Mouse (Mus musculus) midbrain, embryonic 14.5 days (tissue): Measurements from ENCODE around the gene Opn1sw. TPM values are rescaled to one million over a fixed set of nuclear protein-coding genes. Genes with fewer than 3 reads are reported as not detected.
"Not testable (repeated sequence)": the region's sequence is repeated elsewhere in the genome, so short reads cannot be mapped to it uniquely, and the experiment has no call there.

Experiments used
- ATAC-seq: fragments of 200-750 bp; cut with Nextera tagmentation; 2 replicates; pipeline ENCODE4 v1.8.0; 2017; ENCODE audit warnings: moderate number of reproducible peaks, moderate library complexity; ENCODE audit not compliant: low FRiP score, low TSS enrichment
- DNase-seq: peaks from one replicate; pipeline ENCODE4 v3.0.0-alpha.2; 2015
- H3K27ac ChIP-seq: fragments of 300-500 bp; sonication (generic); replicated peaks from 2 replicates; pipeline ENCODE4 v1.5.1; 2014; ENCODE audit warnings: mild to moderate bottlenecking, low read depth, low read length, moderate library complexity
- H3K27me3 ChIP-seq: fragments of 300-500 bp; sonication (generic); 2 replicates; pipeline ENCODE4 v1.6.1; 2014; ENCODE audit warnings: low read length, control low read depth, mixed read lengths; ENCODE audit not compliant: control insufficient read depth, insufficient read depth
- H3K36me3 ChIP-seq: fragments of 300-500 bp; sonication (generic); 2 replicates; pipeline ENCODE4 v1.6.1; 2014; ENCODE audit warnings: low read length, control low read depth; ENCODE audit not compliant: control insufficient read depth, insufficient read depth
- H3K4me1 ChIP-seq: fragments of 300-500 bp; sonication (generic); 2 replicates; pipeline ENCODE4 v1.6.1; 2014; ENCODE audit warnings: mild to moderate bottlenecking, antibody characterized with exemption, low read length, control low read depth; ENCODE audit not compliant: control insufficient read depth, insufficient read depth
- H3K4me2 ChIP-seq: fragments of 300-500 bp; sonication (generic); 2 replicates; pipeline ENCODE4 v1.6.1; 2014; ENCODE audit warnings: mild to moderate bottlenecking, low read length, moderate library complexity
- H3K4me3 ChIP-seq: fragments of 300-500 bp; sonication (generic); replicated peaks from 2 replicates; pipeline ENCODE4 v1.5.1; 2014; ENCODE audit warnings: low read depth, low read length
- H3K9ac ChIP-seq: fragments of 300-500 bp; sonication (generic); replicated peaks from 2 replicates; pipeline ENCODE4 v1.6.1; 2014; ENCODE audit warnings: mild to moderate bottlenecking, low read length, moderate library complexity
- H3K9me3 ChIP-seq: fragments of 300-500 bp; sonication (generic); 2 replicates; pipeline ENCODE4 v1.6.1; 2016; ENCODE audit warnings: low read length, control low read depth, mixed read lengths; ENCODE audit not compliant: control insufficient read depth
- WGBS: fragments of 180-500 bp; shearing (Covaris S2); extraction: QIAGEN DNeasy Blood & Tissue Kit; methylation state at CpG from one replicate; pipeline ENCODE4 v1.1.7; 2014; 5-methylcytosine and 5-hydroxymethylcytosine counted together
- polyA plus RNA-seq: library from polyadenylated mRNA; unstranded; fragments of >200 nt; fragmentation: Nextera tagmentation; extraction: Ambion mirVana; gene quantifications from 2 replicates; pipeline ENCODE4 v1.2.1, GENCODE M21; 2014

The Opn1sw gene
- polyA plus RNA-seq, 1 experiment from 2014 or later: 0.36 TPM

- H3K27me3 ChIP-seq, H3K9me3 ChIP-seq, H3K36me3 ChIP-seq, H3K4me2 ChIP-seq, DNase-seq, H3K9ac ChIP-seq, H3K4me3 ChIP-seq, H3K4me1 ChIP-seq, H3K27ac ChIP-seq, ATAC-seq: not testable (repeated sequence)
- 78% methylated on average over 1 of the region's 1 CpGs for WGBS
Measured at GRCm38 (mm10) chr6:29390500-29390899, 2.2 kb upstream of the Opn1sw start.

GRCm38 (mm10) chr6:29389425-29389824 is 1.2 kb upstream of the Opn1sw start:
- WGBS: 60% methylated on average over 9 of the region's 9 CpGs
- Histone ChIP-seq H3K4me1 (no peaks in the 10 kb centered on the region), H3K9ac (no peak overlapping the region), H3K27ac (no peak overlapping the region), H3K9me3 (no peaks in the 10 kb centered on the region), H3K4me3 (no peak overlapping the region), H3K27me3 (no peaks in the 10 kb centered on the region), H3K4me2 (no peak overlapping the region), H3K36me3 (no peaks in the 10 kb centered on the region)
- DNase-seq: no peak
- no peak for ATAC-seq

GRCm38 (mm10) chr6:29388606-29389080 is 375 bp upstream of the Opn1sw start:
- no peaks in the 10 kb centered on the region for H3K9me3 ChIP-seq
- 14% methylated on average over 11 of the region's 11 CpGs for WGBS
- no peaks in the 10 kb centered on the region for H3K4me1 ChIP-seq
- no peak overlapping the region for H3K4me2 ChIP-seq
- peak; percentile 60; the same call in 1 of the 2 replicates for ATAC-seq
- no peaks in the 10 kb centered on the region for H3K36me3 ChIP-seq
- H3K4me3 ChIP-seq: no peak overlapping the region
- no peak overlapping the region for H3K9ac ChIP-seq
- H3K27ac ChIP-seq: no peak overlapping the region
- no peaks in the 10 kb centered on the region for H3K27me3 ChIP-seq
- DNase-seq: peak; percentile 70

- ATAC-seq (no peak), DNase-seq (no peak)
- Histone ChIP-seq H3K27me3 (no peaks in the 10 kb centered on the region), H3K4me1 (no peaks in the 10 kb centered on the region), H3K4me2 (no peak overlapping the region), H3K9me3 (no peaks in the 10 kb centered on the region), H3K4me3 (no peak overlapping the region), H3K27ac (no peak overlapping the region), H3K36me3 (peaks cover 6% of the 10 kb centered on the region; the same call in 1 of the 2 replicates), H3K9ac (no peak overlapping the region)
- 31% methylated on average over 2 of the region's 2 CpGs for WGBS
Measured at GRCm38 (mm10) chr6:29382442-29382841, 5.8 kb downstream of the Opn1sw start.

- ATAC-seq (no peak), DNase-seq (no peak)
- no peak overlapping the region for H3K9ac ChIP-seq
- no peak overlapping the region for H3K27ac ChIP-seq
- H3K9me3 ChIP-seq: no peaks in the 10 kb centered on the region
- H3K27me3 ChIP-seq: no peaks in the 10 kb centered on the region
- WGBS: 98% methylated on average over 6 of the region's 6 CpGs
- H3K4me3 ChIP-seq: no peak overlapping the region
- no peak overlapping the region for H3K4me2 ChIP-seq
- H3K4me1 ChIP-seq: no peaks in the 10 kb centered on the region
- H3K36me3 ChIP-seq: peaks cover 31% of the 10 kb centered on the region
Measured at GRCm38 (mm10) chr6:29379954-29380353, 8.3 kb downstream of the Opn1sw start.

GRCm38 (mm10) chr6:29378678-29379077 is 9.6 kb downstream of the Opn1sw start:
- Histone ChIP-seq H3K36me3 (peaks cover 43% of the 10 kb centered on the region), H3K27me3 (no peaks in the 10 kb centered on the region), H3K4me1 (no peaks in the 10 kb centered on the region), H3K9me3 (no peaks in the 10 kb centered on the region), H3K27ac (no peak overlapping the region), H3K4me3 (no peak overlapping the region), H3K4me2 (no peak overlapping the region), H3K9ac (no peak overlapping the region)
- ATAC-seq (no peak), DNase-seq (no peak)
- 95% methylated on average over 10 of the region's 10 CpGs for WGBS

GRCm38 (mm10) chr6:29377386-29377785 is 10.9 kb downstream of the Opn1sw start:
- ATAC-seq (no peak), DNase-seq (no peak)
- Histone ChIP-seq H3K4me2 (no peak overlapping the region), H3K9me3 (no peaks in the 10 kb centered on the region), H3K4me1 (no peaks in the 10 kb centered on the region), H3K27ac (no peak overlapping the region), H3K9ac (no peak overlapping the region), H3K27me3 (no peaks in the 10 kb centered on the region), H3K4me3 (no peak overlapping the region), H3K36me3 (peaks cover 55% of the 10 kb centered on the region)
- 94% methylated on average over 4 of the region's 4 CpGs for WGBS

GRCm38 (mm10) chr6:29365277-29365676 is 23.0 kb downstream of the Opn1sw start:
- H3K4me1 ChIP-seq: no peaks in the 10 kb centered on the region
- no peak overlapping the region for H3K4me3 ChIP-seq
- no peak overlapping the region for H3K9ac ChIP-seq
- peaks cover 40% of the 10 kb centered on the region for H3K36me3 ChIP-seq
- ATAC-seq (no peak), DNase-seq (no peak)
- no peaks in the 10 kb centered on the region for H3K9me3 ChIP-seq
- no peak overlapping the region for H3K4me2 ChIP-seq
- no peaks in the 10 kb centered on the region for H3K27me3 ChIP-seq
- 92% methylated on average over 1 of the region's 1 CpGs for WGBS
- H3K27ac ChIP-seq: no peak overlapping the region

- DNase-seq (no peak), ATAC-seq (no peak)
- H3K9ac ChIP-seq: no peak overlapping the region
- H3K4me1 ChIP-seq: no peaks in the 10 kb centered on the region
- no peaks in the 10 kb centered on the region for H3K27me3 ChIP-seq
- H3K9me3 ChIP-seq: no peaks in the 10 kb centered on the region
- H3K27ac ChIP-seq: no peak overlapping the region; the same call in 1 of the 2 replicates
- no peak overlapping the region for H3K4me2 ChIP-seq
- H3K36me3 ChIP-seq: peaks cover 42% of the 10 kb centered on the region
- H3K4me3 ChIP-seq: no peak overlapping the region
- WGBS: 84% methylated on average over 3 of the region's 3 CpGs
Measured at GRCm38 (mm10) chr6:29363129-29363515, 25.1 kb downstream of the Opn1sw start.
